Comparison of ENCODE assay signal across 9 mouse cellular contexts in genomic region chr8:107104547-107104946, GRCm38 (mm10). TPM values are rescaled to one million over a fixed set of nuclear protein-coding genes. Genes with fewer than 3 reads are reported as not detected.
A peak's percentile ranks its signal among the peaks of the same experiment; 100 is the strongest.
DNase-seq lines count a peak whose midpoint lies in the region; ATAC-seq and TF ChIP-seq lines count a peak whose summit lies in the region.
"Had no signal": no experiment of that assay in that cellular context is flagged by ENCODE, and none has a peak within 500 bp of the region (broad histone marks: within the 10 kb centered on the region; RNA-seq: fewer than 3 reads in every experiment).

No protein-coding gene starts in this region.

- ATAC-seq in forebrain, embryonic 14.5 days: no peak
- no peak for ATAC-seq in forebrain, embryonic 13.5 days
- ATAC-seq in megakaryocyte, adult 5-6 weeks (ENCODE audit: poor library complexity, severe bottlenecking): peak; percentile 86

- H3K4me2 ChIP-seq in forebrain, embryonic 14.5 days (ENCODE audit: low read length): no peak overlapping the region
- H3K4me2 ChIP-seq in forebrain, embryonic 13.5 days: no peak overlapping the region
- H3K4me2 ChIP-seq: stomach, embryonic 15.5 days had no signal

- DNase-seq in forebrain, embryonic 14.5 days (ENCODE audit: low spot score): peak; percentile 77
- peak; percentile 79 for DNase-seq in MEL (ENCODE audit: low read depth, low spot score)
- DNase-seq in cerebellum, adult 9-10 months: peak; percentile 61
- DNase-seq in gastrocnemius, postnatal 14 days: peak; percentile 72
- peak; percentile 36 for DNase-seq in layer of hippocampus, adult 9-10 months (ENCODE audit: low spot score)
- DNase-seq in spleen, postnatal 10 days (ENCODE audit: low spot score in 2 of 2): peak; percentile 51 to 83

- no peak for TF ChIP-seq POLR2A in MEL (IDR thresholded peaks at IDR 0.05; ENCODE audit: control insufficient read depth in 1 of 2, insufficient read depth in 1 of 2, low read depth in 1 of 2, low read length in 2 of 2, poor library complexity in 1 of 2)

- no peak overlapping the region for H3K9ac ChIP-seq in forebrain, embryonic 14.5 days (ENCODE audit: low read length)
- no peak overlapping the region for H3K9ac ChIP-seq in forebrain, embryonic 13.5 days
- no peak overlapping the region for H3K9ac ChIP-seq in MEL (ENCODE audit: control insufficient read depth, low read depth, low read length, poor library complexity, severe bottlenecking)
- H3K9ac ChIP-seq: stomach, embryonic 15.5 days had no signal

- TF ChIP-seq RAD21 in MEL (IDR thresholded peaks at IDR 0.05; ENCODE audit: low read depth, low read length): peak; percentile 91

- no peak overlapping the region for H3K27ac ChIP-seq in forebrain, embryonic 14.5 days (ENCODE audit: low read depth, low read length)
- no peak overlapping the region for H3K27ac ChIP-seq in forebrain, embryonic 13.5 days
- H3K27ac ChIP-seq in MEL (ENCODE audit: control insufficient read depth, low read depth, low read length): no peak overlapping the region
- H3K27ac ChIP-seq: stomach, embryonic 15.5 days had no signal

- H3K9me3 ChIP-seq in forebrain, embryonic 14.5 days (replicated peaks; ENCODE audit: control insufficient read depth, low read length): no peaks in the 10 kb centered on the region
- H3K9me3 ChIP-seq in forebrain, embryonic 13.5 days (replicated peaks): no peaks in the 10 kb centered on the region
- no peaks in the 10 kb centered on the region for H3K9me3 ChIP-seq in MEL (replicated peaks; ENCODE audit: insufficient read depth, low read length)
- H3K9me3 ChIP-seq: stomach, embryonic 15.5 days had no signal

- TF ChIP-seq EP300 in MEL (IDR thresholded peaks at IDR 0.05; ENCODE audit: low read depth in 1 of 2, low read length in 2 of 2): no peak

- intact Hi-C loops in gastrocnemius, postnatal 14 days (cut with DNase I; ENCODE audit: low total_unique reads): loop anchor here (10.0 kb wide), 1 partner anchor 330 kb away; the partner anchor contains the start of gene Wwp2

- WGBS in forebrain, embryonic 14.5 days: 12% methylated on average over 4 of the region's 4 CpGs
- WGBS in forebrain, embryonic 13.5 days: 6% methylated on average over 4 of the region's 4 CpGs

- no peaks in the 10 kb centered on the region for H3K27me3 ChIP-seq in forebrain, embryonic 14.5 days (replicated peaks; ENCODE audit: control insufficient read depth, insufficient read depth, low read length)
- H3K27me3 ChIP-seq in forebrain, embryonic 13.5 days: no peaks in the 10 kb centered on the region
- H3K27me3 ChIP-seq in MEL (ENCODE audit: control insufficient read depth in 1 of 2, insufficient read depth in 2 of 2, low read length in 2 of 2): no peaks in the 10 kb centered on the region
- H3K27me3 ChIP-seq: stomach, embryonic 15.5 days had no signal

- H3K79me2 ChIP-seq in MEL (ENCODE audit: control insufficient read depth, insufficient read depth, low read length, poor library complexity): no peaks in the 10 kb centered on the region

- no peaks in the 10 kb centered on the region for H3K36me3 ChIP-seq in forebrain, embryonic 14.5 days (ENCODE audit: control insufficient read depth, insufficient read depth, low read length)
- H3K36me3 ChIP-seq in forebrain, embryonic 13.5 days (ENCODE audit: poor library complexity, severe bottlenecking): no peaks in the 10 kb centered on the region
- H3K36me3 ChIP-seq in MEL (ENCODE audit: control insufficient read depth in 1 of 2, insufficient read depth in 2 of 2, low read length in 2 of 2): no peaks in the 10 kb centered on the region
- H3K36me3 ChIP-seq: stomach, embryonic 15.5 days had no signal

- no peak overlapping the region for H3K4me3 ChIP-seq in forebrain, embryonic 14.5 days (ENCODE audit: low read depth, low read length)
- H3K4me3 ChIP-seq in forebrain, embryonic 13.5 days: no peak overlapping the region
- H3K4me3 ChIP-seq in MEL (ENCODE audit: control insufficient read depth in 1 of 2, insufficient read depth in 1 of 2, low read depth in 2 of 2, low read length in 2 of 2): no peak overlapping the region
- H3K4me3 ChIP-seq: stomach, embryonic 15.5 days had no signal

- no peaks in the 10 kb centered on the region for H3K4me1 ChIP-seq in forebrain, embryonic 14.5 days (ENCODE audit: control insufficient read depth, insufficient read depth, low read length)
- H3K4me1 ChIP-seq in forebrain, embryonic 13.5 days: 0 out of 2 replicates have a peak, but pooled peaks cover 3% of the 10 kb centered on the region
- H3K4me1 ChIP-seq in MEL (ENCODE audit: control insufficient read depth in 1 of 2, insufficient read depth in 2 of 2, low read length in 2 of 2): peaks cover 0 to 3% of the 10 kb centered on the region in 2 experiments; a peak in 1 of 4 replicates

- TF ChIP-seq CTCF in MEL (IDR thresholded peaks at IDR 0.05 in 2 of 3, conservative IDR thresholded peaks at IDR 0.05 in 1 of 3; ENCODE audit: control insufficient read depth in 1 of 3, insufficient read depth in 1 of 3, low read depth in 2 of 3, low read length in 3 of 3, poor library complexity in 1 of 3, severe bottlenecking in 1 of 3): peak; percentile 87 to 94 (median 92)

TF ChIP-seq in MEL, 35 proteins besides CTCF, POLR2A, EP300 and RAD21 (continues in another document):
- TF ChIP-seq ZC3H11A (IDR thresholded peaks at IDR 0.05; ENCODE audit: low read depth, low read length) (peak; percentile 82), USF2 (IDR thresholded peaks at IDR 0.05; ENCODE audit: borderline replicate concordance in 1 of 2, insufficient read depth in 1 of 2, low read depth in 1 of 2, low read length in 2 of 2) (no peak), HCFC1 (IDR thresholded peaks at IDR 0.05; ENCODE audit: low read depth, low read length) (no peak), ZNF384 (IDR thresholded peaks at IDR 0.05; ENCODE audit: low read depth, low read length) (0 out of 2 replicates have a peak, but pooled peaks have one; percentile 11), TAL1 (IDR thresholded peaks at IDR 0.05; ENCODE audit: low read length) (no peak), NRF1 (IDR thresholded peaks at IDR 0.05; ENCODE audit: insufficient read depth, low read depth, low read length, poor library complexity, severe bottlenecking) (no peak), MXI1 (IDR thresholded peaks at IDR 0.05; ENCODE audit: low read depth, low read length) (no peak), SIN3A (IDR thresholded peaks at IDR 0.05; ENCODE audit: low read length) (no peak), SMC3 (IDR thresholded peaks at IDR 0.05; ENCODE audit: low read depth, low read length) (peak; percentile 96), ZKSCAN1 (IDR thresholded peaks at IDR 0.05; ENCODE audit: low read depth, low read length) (no peak), MYB (IDR thresholded peaks at IDR 0.05; ENCODE audit: low read depth, low read length) (no peak), ELF1 (IDR thresholded peaks at IDR 0.05; ENCODE audit: low read depth, low read length) (no peak), ZMIZ1 (IDR thresholded peaks at IDR 0.05; ENCODE audit: low read depth, low read length) (no peak)

RNA-seq across cellular contexts. Expression of gene Terf2, which starts 8.2 kb away (rescaled TPM):
- 19.2 and 19.9 TPM in 2 replicates for polyA plus RNA-seq in forebrain, embryonic 14.5 days (2014; fragmentation: Nextera tagmentation; extraction: Ambion mirVana)
- 25.0 and 25.5 TPM in 2 replicates for polyA plus RNA-seq in forebrain, embryonic 13.5 days (2015; fragmentation: Nextera tagmentation; extraction: Ambion mirVana)
- total RNA-seq in MEL (2012; rRNA removed): 14.1 and 15.0 TPM in 2 replicates
- 10 to 100 TPM in 1 of 2 experiments, not detected in 1; 36.7 TPM for polyA plus RNA-seq in MEL (2012; ENCODE audit: insufficient read depth in 1 of 2, insufficient read length in 2 of 2, low read depth in 1 of 2, low replicate concordance in 2 of 2, missing spikeins in 1 of 2)
- 10 to 100 TPM; 10.1 to 15.9 TPM for total RNA-seq in gastrocnemius, postnatal 14 days (2021)
- total RNA-seq in megakaryocyte, adult 5-6 weeks (2015): 22.6 and 26.6 TPM in 2 replicates
- total RNA-seq in megakaryocyte, adult 5-6 weeks (2017): 18.5 and 19.0 TPM in 2 replicates

RNA-seq across cellular contexts. Expression of gene Tmed6, which starts 39.1 kb away (rescaled TPM):
- not detected in 2 replicates for polyA plus RNA-seq in forebrain, embryonic 14.5 days (2014; fragmentation: Nextera tagmentation; extraction: Ambion mirVana)
- polyA plus RNA-seq in forebrain, embryonic 13.5 days (2015; fragmentation: Nextera tagmentation; extraction: Ambion mirVana): not detected in 2 replicates
- not detected in 2 replicates for total RNA-seq in MEL (2012; rRNA removed)
- polyA plus RNA-seq in MEL (2012; ENCODE audit: insufficient read depth in 1 of 2, insufficient read length in 2 of 2, low read depth in 1 of 2, low replicate concordance in 2 of 2, missing spikeins in 1 of 2): not detected
- total RNA-seq in gastrocnemius, postnatal 14 days (2021): not detected
- total RNA-seq in megakaryocyte, adult 5-6 weeks (2015): 0.57 TPM in 1 of 2 replicates, not detected in the other
- total RNA-seq in megakaryocyte, adult 5-6 weeks (2017): not detected in 2 replicates

RNA-seq across cellular contexts. Expression of gene Cyb5b, which starts 45.9 kb away (rescaled TPM):
- polyA plus RNA-seq in forebrain, embryonic 14.5 days (2014; fragmentation: Nextera tagmentation; extraction: Ambion mirVana): 108 and 118 TPM in 2 replicates
- 102 and 115 TPM in 2 replicates for polyA plus RNA-seq in forebrain, embryonic 13.5 days (2015; fragmentation: Nextera tagmentation; extraction: Ambion mirVana)
- total RNA-seq in MEL (2012; rRNA removed): 66.5 and 67.9 TPM in 2 replicates
- polyA plus RNA-seq in MEL (2012; ENCODE audit: insufficient read depth in 1 of 2, insufficient read length in 2 of 2, low read depth in 1 of 2, low replicate concordance in 2 of 2, missing spikeins in 1 of 2): 10 to 100 TPM; 69.4 to 79.1 TPM
- total RNA-seq in gastrocnemius, postnatal 14 days (2021): 10 to 100 TPM; 21.9 to 25.3 TPM
- 41.8 and 43.9 TPM in 2 replicates for total RNA-seq in megakaryocyte, adult 5-6 weeks (2015)
- 43.9 and 46.7 TPM in 2 replicates for total RNA-seq in megakaryocyte, adult 5-6 weeks (2017)

RNA-seq across cellular contexts. Expression of gene Nip7, which starts 47.9 kb away (rescaled TPM):
- polyA plus RNA-seq in forebrain, embryonic 14.5 days (2014; fragmentation: Nextera tagmentation; extraction: Ambion mirVana): 97.0 and 106 TPM in 2 replicates
- polyA plus RNA-seq in forebrain, embryonic 13.5 days (2015; fragmentation: Nextera tagmentation; extraction: Ambion mirVana): 91.3 and 99.6 TPM in 2 replicates
- total RNA-seq in MEL (2012; rRNA removed): 261 and 278 TPM in 2 replicates
- polyA plus RNA-seq in MEL (2012; ENCODE audit: insufficient read depth in 1 of 2, insufficient read length in 2 of 2, low read depth in 1 of 2, low replicate concordance in 2 of 2, missing spikeins in 1 of 2): 100 to 1,000 TPM; 189 to 336 TPM
- 10 to 100 TPM; 18.3 to 24.7 TPM for total RNA-seq in gastrocnemius, postnatal 14 days (2021)
- total RNA-seq in megakaryocyte, adult 5-6 weeks (2015): 16.5 and 26.4 TPM in 2 replicates
- total RNA-seq in megakaryocyte, adult 5-6 weeks (2017): 10.6 and 12.5 TPM in 2 replicates

RNA-seq across cellular contexts. Expression of gene Cog8, which starts 48.1 kb away (rescaled TPM):
- 34.2 and 41.4 TPM in 2 replicates for polyA plus RNA-seq in forebrain, embryonic 14.5 days (2014; fragmentation: Nextera tagmentation; extraction: Ambion mirVana)
- 34.5 and 35.5 TPM in 2 replicates for polyA plus RNA-seq in forebrain, embryonic 13.5 days (2015; fragmentation: Nextera tagmentation; extraction: Ambion mirVana)
- 18.1 and 27.2 TPM in 2 replicates for total RNA-seq in MEL (2012; rRNA removed)
- polyA plus RNA-seq in MEL (2012; ENCODE audit: insufficient read depth in 1 of 2, insufficient read length in 2 of 2, low read depth in 1 of 2, low replicate concordance in 2 of 2, missing spikeins in 1 of 2): 10 to 100 TPM in 1 of 2 experiments, not detected in 1; 27.0 TPM
- total RNA-seq in gastrocnemius, postnatal 14 days (2021): 10 to 100 TPM; 16.9 to 17.7 TPM
- total RNA-seq in megakaryocyte, adult 5-6 weeks (2015): 14.7 and 16.8 TPM in 2 replicates
- 17.7 and 24.3 TPM in 2 replicates for total RNA-seq in megakaryocyte, adult 5-6 weeks (2017)
